Mouse (Mus musculus): ENCODE results near the gene Ankrd6. TPM values are rescaled to one million over a fixed set of nuclear protein-coding genes. Genes with fewer than 3 reads are reported as not detected.

Ankrd6 gene
- polyA plus RNA-seq, 1 experiment from 2014 or later = 31.3 TPM

- no peak overlapping the region for H3K9ac ChIP-seq (replicated peaks; ENCODE audit: low read length)
- no peaks in the 10 kb centered on the region for H3K9me3 ChIP-seq (ENCODE audit: control insufficient read depth, low read length)
- H3K27me3 ChIP-seq (ENCODE audit: control insufficient read depth, insufficient read depth, low read length) = no peaks in the 10 kb centered on the region
- H3K27ac ChIP-seq (replicated peaks; ENCODE audit: low read depth, low read length) = no peak overlapping the region
- WGBS = 30% methylated on average over 4 of the region's 4 CpGs
- no peak for ATAC-seq (ENCODE audit: low FRiP score, low TSS enrichment)
- H3K4me1 ChIP-seq (ENCODE audit: control insufficient read depth, insufficient read depth, low read length) = no peaks in the 10 kb centered on the region
- no peak for DNase-seq
- H3K4me2 ChIP-seq (ENCODE audit: low read length) = no peak overlapping the region
- no peaks in the 10 kb centered on the region for H3K36me3 ChIP-seq (ENCODE audit: control insufficient read depth, insufficient read depth, low read length)
- H3K4me3 ChIP-seq (replicated peaks; ENCODE audit: low read depth, low read length) = no peak overlapping the region
Observed at GRCm38 (mm10) chr4:32939521-32939920, 11.1 kb downstream of the Ankrd6 start.

GRCm38 (mm10) chr4:32936762-32937341 is 13.8 kb downstream of the Ankrd6 start:
- H3K27ac ChIP-seq (replicated peaks; ENCODE audit: low read depth, low read length) = no peak overlapping the region
- WGBS = 79% methylated on average over 9 of the region's 9 CpGs

GRCm38 (mm10) chr4:32932056-32932455 is 18.6 kb downstream of the Ankrd6 start:
- Histone ChIP-seq H3K4me1 (ENCODE audit: control insufficient read depth, insufficient read depth, low read length) (no peaks in the 10 kb centered on the region), H3K27ac (replicated peaks; ENCODE audit: low read depth, low read length) (no peak overlapping the region), H3K4me3 (replicated peaks; ENCODE audit: low read depth, low read length) (no peak overlapping the region), H3K36me3 (ENCODE audit: control insufficient read depth, insufficient read depth, low read length) (no peaks in the 10 kb centered on the region), H3K27me3 (ENCODE audit: control insufficient read depth, insufficient read depth, low read length) (no peaks in the 10 kb centered on the region), H3K9me3 (ENCODE audit: control insufficient read depth, low read length) (no peaks in the 10 kb centered on the region), H3K4me2 (ENCODE audit: low read length) (no peak overlapping the region), H3K9ac (replicated peaks; ENCODE audit: low read length) (no peak overlapping the region)
- no peak for ATAC-seq (ENCODE audit: low FRiP score, low TSS enrichment)
- DNase-seq = no peak
- 58% methylated on average over 9 of the region's 9 CpGs for WGBS

More at GRCm38 (mm10) chr4:32936762-32937341, 13.8 kb downstream of the Ankrd6 start:
- Histone ChIP-seq H3K36me3 (ENCODE audit: control insufficient read depth, insufficient read depth, low read length) (no peaks in the 10 kb centered on the region), H3K4me3 (replicated peaks; ENCODE audit: low read depth, low read length) (no peak overlapping the region), H3K9me3 (ENCODE audit: control insufficient read depth, low read length) (no peaks in the 10 kb centered on the region), H3K4me1 (ENCODE audit: control insufficient read depth, insufficient read depth, low read length) (no peaks in the 10 kb centered on the region), H3K27me3 (ENCODE audit: control insufficient read depth, insufficient read depth, low read length) (no peaks in the 10 kb centered on the region), H3K9ac (replicated peaks; ENCODE audit: low read length) (no peak overlapping the region), H3K4me2 (ENCODE audit: low read length) (no peak overlapping the region)
- no peak for ATAC-seq (ENCODE audit: low FRiP score, low TSS enrichment)
- DNase-seq = no peak

GRCm38 (mm10) chr4:32929750-32930149 is 20.9 kb downstream of the Ankrd6 start:
- H3K4me3 ChIP-seq (replicated peaks; ENCODE audit: low read depth, low read length) = no peak overlapping the region
- H3K36me3 ChIP-seq (ENCODE audit: control insufficient read depth, insufficient read depth, low read length) = no peaks in the 10 kb centered on the region
- no peak for ATAC-seq (ENCODE audit: low FRiP score, low TSS enrichment)
- H3K4me2 ChIP-seq (ENCODE audit: low read length) = no peak overlapping the region
- no peaks in the 10 kb centered on the region for H3K4me1 ChIP-seq (ENCODE audit: control insufficient read depth, insufficient read depth, low read length)
- no peaks in the 10 kb centered on the region for H3K9me3 ChIP-seq (ENCODE audit: control insufficient read depth, low read length)
- H3K9ac ChIP-seq (replicated peaks; ENCODE audit: low read length) = no peak overlapping the region
- no peaks in the 10 kb centered on the region for H3K27me3 ChIP-seq (ENCODE audit: control insufficient read depth, insufficient read depth, low read length)
- WGBS = 94% methylated on average over 5 of the region's 5 CpGs
- DNase-seq = no peak
- no peak overlapping the region for H3K27ac ChIP-seq (replicated peaks; ENCODE audit: low read depth, low read length)

- ATAC-seq (ENCODE audit: low FRiP score, low TSS enrichment) (no peak), DNase-seq (no peak)
- Histone ChIP-seq H3K36me3 (ENCODE audit: control insufficient read depth, insufficient read depth, low read length) (no peaks in the 10 kb centered on the region), H3K9ac (replicated peaks; ENCODE audit: low read length) (no peak overlapping the region), H3K4me3 (replicated peaks; ENCODE audit: low read depth, low read length) (no peak overlapping the region), H3K4me2 (ENCODE audit: low read length) (no peak overlapping the region), H3K9me3 (ENCODE audit: control insufficient read depth, low read length) (no peaks in the 10 kb centered on the region), H3K27ac (replicated peaks; ENCODE audit: low read depth, low read length) (no peak overlapping the region), H3K4me1 (ENCODE audit: control insufficient read depth, insufficient read depth, low read length) (peaks cover 3% of the 10 kb centered on the region; the same call in 1 of the 2 replicates), H3K27me3 (ENCODE audit: control insufficient read depth, insufficient read depth, low read length) (no peaks in the 10 kb centered on the region)
- WGBS = 91% methylated on average over 13 of the region's 13 CpGs
Observed at GRCm38 (mm10) chr4:32928692-32929448, 21.8 kb downstream of the Ankrd6 start.

- Histone ChIP-seq H3K9me3 (ENCODE audit: control insufficient read depth, low read length) (no peaks in the 10 kb centered on the region), H3K4me3 (replicated peaks; ENCODE audit: low read depth, low read length) (no peak overlapping the region), H3K4me1 (ENCODE audit: control insufficient read depth, insufficient read depth, low read length) (peaks cover 34% of the 10 kb centered on the region), H3K4me2 (ENCODE audit: low read length) (peak overlapping the region; percentile 44), H3K36me3 (ENCODE audit: control insufficient read depth, insufficient read depth, low read length) (no peaks in the 10 kb centered on the region), H3K9ac (replicated peaks; ENCODE audit: low read length) (no peak overlapping the region; the same call in 1 of the 2 replicates), H3K27ac (replicated peaks; ENCODE audit: low read depth, low read length) (peak overlapping the region; percentile 93), H3K27me3 (ENCODE audit: control insufficient read depth, insufficient read depth, low read length) (no peaks in the 10 kb centered on the region)
- peak; percentile 53 for DNase-seq
- ATAC-seq (ENCODE audit: low FRiP score, low TSS enrichment) = peak; percentile 46
- WGBS = 2% methylated on average over 9 of the region's 9 CpGs
Observed at GRCm38 (mm10) chr4:32923891-32924294, 26.7 kb downstream of the Ankrd6 start.

GRCm38 (mm10) chr4:32923436-32923835 is 27.2 kb downstream of the Ankrd6 start:
- peaks cover 38% of the 10 kb centered on the region for H3K4me1 ChIP-seq (ENCODE audit: control insufficient read depth, insufficient read depth, low read length)
- WGBS = 0% methylated on average over 10 of the region's 10 CpGs
- H3K9ac ChIP-seq (replicated peaks; ENCODE audit: low read length) = peak overlapping the region; percentile 41
- H3K27ac ChIP-seq (replicated peaks; ENCODE audit: low read depth, low read length) = peak overlapping the region; percentile 93
- no peaks in the 10 kb centered on the region for H3K36me3 ChIP-seq (ENCODE audit: control insufficient read depth, insufficient read depth, low read length)
- ATAC-seq (ENCODE audit: low FRiP score, low TSS enrichment) (peak; percentile 89), DNase-seq (peak; percentile 85)
- no peaks in the 10 kb centered on the region for H3K9me3 ChIP-seq (ENCODE audit: control insufficient read depth, low read length)
- H3K27me3 ChIP-seq (ENCODE audit: control insufficient read depth, insufficient read depth, low read length) = no peaks in the 10 kb centered on the region
- H3K4me3 ChIP-seq (replicated peaks; ENCODE audit: low read depth, low read length) = peak overlapping the region; percentile 6; the same call in 1 of the 2 replicates
- H3K4me2 ChIP-seq (ENCODE audit: low read length) = peak overlapping the region; percentile 44

- no peak for DNase-seq
- H3K4me3 ChIP-seq (replicated peaks; ENCODE audit: low read depth, low read length) = peak overlapping the region; percentile 6; the same call in 1 of the 2 replicates
- no peaks in the 10 kb centered on the region for H3K9me3 ChIP-seq (ENCODE audit: control insufficient read depth, low read length)
- WGBS = 59% methylated on average over 1 of the region's 1 CpGs
- H3K9ac ChIP-seq (replicated peaks; ENCODE audit: low read length) = peak overlapping the region; percentile 41
- H3K27me3 ChIP-seq (ENCODE audit: control insufficient read depth, insufficient read depth, low read length) = no peaks in the 10 kb centered on the region
- 0 out of 2 replicates have a peak, but pooled peaks have one; percentile 39 for ATAC-seq (ENCODE audit: low FRiP score, low TSS enrichment)
- H3K27ac ChIP-seq (replicated peaks; ENCODE audit: low read depth, low read length) = peak overlapping the region; percentile 93
- H3K36me3 ChIP-seq (ENCODE audit: control insufficient read depth, insufficient read depth, low read length) = no peaks in the 10 kb centered on the region
- peak overlapping the region; percentile 44 for H3K4me2 ChIP-seq (ENCODE audit: low read length)
- H3K4me1 ChIP-seq (ENCODE audit: control insufficient read depth, insufficient read depth, low read length) = peaks cover 41% of the 10 kb centered on the region
Observed at GRCm38 (mm10) chr4:32922871-32923270, 27.8 kb downstream of the Ankrd6 start.

GRCm38 (mm10) chr4:32920863-32921262 is 29.8 kb downstream of the Ankrd6 start:
- Histone ChIP-seq H3K4me1 (ENCODE audit: control insufficient read depth, insufficient read depth, low read length) (peaks cover 56% of the 10 kb centered on the region), H3K27me3 (ENCODE audit: control insufficient read depth, insufficient read depth, low read length) (no peaks in the 10 kb centered on the region), H3K36me3 (ENCODE audit: control insufficient read depth, insufficient read depth, low read length) (no peaks in the 10 kb centered on the region), H3K9ac (replicated peaks; ENCODE audit: low read length) (no peak overlapping the region), H3K27ac (replicated peaks; ENCODE audit: low read depth, low read length) (no peak overlapping the region), H3K9me3 (ENCODE audit: control insufficient read depth, low read length) (no peaks in the 10 kb centered on the region), H3K4me3 (replicated peaks; ENCODE audit: low read depth, low read length) (no peak overlapping the region), H3K4me2 (ENCODE audit: low read length) (peak overlapping the region; percentile 44)
- 48% methylated on average over 7 of the region's 7 CpGs for WGBS
- no peak for ATAC-seq (ENCODE audit: low FRiP score, low TSS enrichment)
- DNase-seq = no peak

All from midbrain, embryonic 14.5 days (tissue).